Mouse (Mus musculus): Measurements from ENCODE around the gene Pip5k1b.

Gene Pip5k1b

GRCm38 (mm10) chr19:24469216-24469615 is 86.5 kb downstream of the Pip5k1b start:
- DNase-seq, result no peak

- DNase-seq, result no peak
These were observed 87.1 kb downstream of the Pip5k1b start for GRCm38 (mm10) chr19:24468616-24469015.

- DNase-seq, result no peak
These were observed 92.7 kb downstream of the Pip5k1b start for GRCm38 (mm10) chr19:24463011-24463410.

GRCm38 (mm10) chr19:24456591-24457231 is 99.0 kb downstream of the Pip5k1b start:
- DNase-seq, result no peak

- no peak for DNase-seq
These were observed 100.3 kb downstream of the Pip5k1b start for GRCm38 (mm10) chr19:24455249-24455960.

GRCm38 (mm10) chr19:24454451-24454850 is 101.2 kb downstream of the Pip5k1b start:
- no peak for DNase-seq

GRCm38 (mm10) chr19:24453379-24453778 is 102.3 kb downstream of the Pip5k1b start:
- no peak for DNase-seq

GRCm38 (mm10) chr19:24452441-24452898 is 103.2 kb downstream of the Pip5k1b start:
- no peak for DNase-seq

GRCm38 (mm10) chr19:24451626-24452025 is 104.0 kb downstream of the Pip5k1b start:
- DNase-seq, result no peak

- peak in 1 of 2 experiments; percentile 10 for DNase-seq
These were observed 104.9 kb downstream of the Pip5k1b start for GRCm38 (mm10) chr19:24450740-24451139.

GRCm38 (mm10) chr19:24444322-24444721 is 111.3 kb downstream of the Pip5k1b start:
- no peak for DNase-seq

GRCm38 (mm10) chr19:24439715-24440114 is 116.0 kb downstream of the Pip5k1b start:
- DNase-seq, result no peak

GRCm38 (mm10) chr19:24434291-24434690 is 121.4 kb downstream of the Pip5k1b start:
- no peak for DNase-seq

GRCm38 (mm10) chr19:24432447-24432846 is 123.2 kb downstream of the Pip5k1b start:
- no peak for DNase-seq

GRCm38 (mm10) chr19:24431381-24431780 is 124.3 kb downstream of the Pip5k1b start:
- DNase-seq, result no peak

- no peak for DNase-seq
These were observed 127.7 kb downstream of the Pip5k1b start for GRCm38 (mm10) chr19:24428011-24428410.

- DNase-seq, result no peak
These were observed 128.4 kb downstream of the Pip5k1b start for GRCm38 (mm10) chr19:24427258-24427657.

GRCm38 (mm10) chr19:24426759-24427181 is 128.9 kb downstream of the Pip5k1b start:
- DNase-seq, result no peak

- no peak for DNase-seq
These were observed 137.6 kb downstream of the Pip5k1b start for GRCm38 (mm10) chr19:24418030-24418429.

GRCm38 (mm10) chr19:24417659-24418004 is 138.0 kb downstream of the Pip5k1b start:
- DNase-seq, result no peak

GRCm38 (mm10) chr19:24416975-24417658 is 138.6 kb downstream of the Pip5k1b start:
- DNase-seq, result no peak

- DNase-seq, result no peak
These were observed 139.7 kb downstream of the Pip5k1b start for GRCm38 (mm10) chr19:24415778-24416621.

Measured in spleen, adult 18-20 months (tissue).